Mouse (Mus musculus) liver, embryonic 15.5 days (tissue): ENCODE data around the gene Etl4. TPM values are rescaled to one million over a fixed set of nuclear protein-coding genes. Genes with fewer than 3 reads are reported as not detected.
"Not testable (repeated sequence)": the region's sequence is repeated elsewhere in the genome, so short reads cannot be mapped to it uniquely, and the experiment has no call there.

Source experiments
- ATAC-seq: fragments of 200-750 bp; cut with Nextera tagmentation; 2 replicates; pipeline ENCODE4 v1.8.0; 2017; ENCODE audit warnings: moderate number of reproducible peaks, mild to moderate bottlenecking, moderate library complexity; ENCODE audit not compliant: insufficient read depth
- H3K27ac ChIP-seq: fragments of 300-500 bp; sonication (generic); replicated peaks from 2 replicates; pipeline ENCODE4 v1.5.1; 2015; ENCODE audit warnings: mild to moderate bottlenecking, inconsistent platforms
- H3K27me3 ChIP-seq: fragments of 300-500 bp; sonication (generic); 2 replicates; pipeline ENCODE4 v1.6.1; 2015; ENCODE audit warnings: mild to moderate bottlenecking, inconsistent platforms
- H3K36me3 ChIP-seq: fragments of 300-500 bp; sonication (generic); replicated peaks from 2 replicates; pipeline ENCODE4 v1.6.1; 2015; ENCODE audit warnings: moderate library complexity, mild to moderate bottlenecking, inconsistent platforms
- H3K4me1 ChIP-seq: fragments of 300-500 bp; sonication (generic); replicated peaks from 2 replicates; pipeline ENCODE4 v1.6.1; 2015; ENCODE audit warnings: inconsistent platforms
- H3K4me2 ChIP-seq: fragments of 300-500 bp; sonication (generic); 2 replicates; pipeline ENCODE4 v1.6.1; 2015; ENCODE audit warnings: moderate library complexity, mild to moderate bottlenecking, inconsistent platforms
- H3K4me3 ChIP-seq: fragments of 300-500 bp; sonication (generic); replicated peaks from 2 replicates; pipeline ENCODE4 v1.5.1; 2015; ENCODE audit warnings: mild to moderate bottlenecking, inconsistent platforms
- H3K9ac ChIP-seq: fragments of 300-500 bp; sonication (generic); 2 replicates; pipeline ENCODE4 v1.6.1; 2015; ENCODE audit warnings: moderate library complexity, mild to moderate bottlenecking, inconsistent platforms
- H3K9me3 ChIP-seq: fragments of 300-500 bp; sonication (generic); replicated peaks from 2 replicates; pipeline ENCODE4 v1.6.1; 2016; ENCODE audit warnings: inconsistent platforms
- WGBS: fragments of 180-500 bp; shearing (Covaris S2); methylation state at CpG from one replicate; pipeline ENCODE4 v1.1.7; 2015; ENCODE audit warnings: mixed read lengths; ENCODE audit not compliant: insufficient replicate concordance; 5-methylcytosine and 5-hydroxymethylcytosine counted together
- polyA plus RNA-seq: library from polyadenylated mRNA; unstranded; fragments of >200 nt; fragmentation: Nextera tagmentation; extraction: Ambion mirVana; gene quantifications from 2 replicates; pipeline ENCODE4 v1.2.1, GENCODE M21; 2015

Gene Etl4
- polyA plus RNA-seq, 1 experiment from 2014 or later = 2.5 TPM

- no peak overlapping the region for H3K4me3 ChIP-seq
- 72% methylated on average over 7 of the region's 7 CpGs for WGBS
- H3K9me3 ChIP-seq = no peaks in the 10 kb centered on the region
- H3K27me3 ChIP-seq = no peaks in the 10 kb centered on the region
- H3K4me1 ChIP-seq = no peaks in the 10 kb centered on the region
- no peaks in the 10 kb centered on the region for H3K36me3 ChIP-seq
- H3K9ac ChIP-seq = no peak overlapping the region
- no peak for ATAC-seq
- no peak overlapping the region for H3K27ac ChIP-seq
- H3K4me2 ChIP-seq = no peak overlapping the region
Measured at GRCm38 (mm10) chr2:20672281-20672680, 762.7 kb downstream of the Etl4 start.

GRCm38 (mm10) chr2:20672803-20673603, 763.4 kb downstream of the Etl4 start:
- no peak overlapping the region for H3K4me2 ChIP-seq
- WGBS = 47% methylated on average over 9 of the region's 9 CpGs
- H3K27ac ChIP-seq = no peak overlapping the region
- H3K27me3 ChIP-seq = no peaks in the 10 kb centered on the region
- no peaks in the 10 kb centered on the region for H3K4me1 ChIP-seq
- H3K9ac ChIP-seq = no peak overlapping the region
- H3K36me3 ChIP-seq = no peaks in the 10 kb centered on the region
- no peaks in the 10 kb centered on the region for H3K9me3 ChIP-seq
- no peak for ATAC-seq
- no peak overlapping the region for H3K4me3 ChIP-seq

GRCm38 (mm10) chr2:20676379-20676778, 766.8 kb downstream of the Etl4 start:
- no peak for ATAC-seq
- no peak overlapping the region for H3K27ac ChIP-seq
- no peaks in the 10 kb centered on the region for H3K27me3 ChIP-seq
- H3K4me1 ChIP-seq = no peaks in the 10 kb centered on the region
- no peak overlapping the region for H3K4me2 ChIP-seq
- H3K9me3 ChIP-seq = no peaks in the 10 kb centered on the region
- no peaks in the 10 kb centered on the region for H3K36me3 ChIP-seq
- H3K4me3 ChIP-seq = no peak overlapping the region
- WGBS = 71% methylated on average over 3 of the region's 3 CpGs
- no peak overlapping the region for H3K9ac ChIP-seq

GRCm38 (mm10) chr2:20678793-20679192, 769.2 kb downstream of the Etl4 start:
- Histone ChIP-seq H3K4me2 (no peak overlapping the region), H3K4me3 (no peak overlapping the region), H3K9ac (no peak overlapping the region), H3K27me3 (no peaks in the 10 kb centered on the region), H3K4me1 (no peaks in the 10 kb centered on the region), H3K9me3 (no peaks in the 10 kb centered on the region), H3K36me3 (no peaks in the 10 kb centered on the region), H3K27ac (no peak overlapping the region)
- ATAC-seq = no peak
- 60% methylated on average over 7 of the region's 7 CpGs for WGBS

- not testable (repeated sequence) for H3K4me3 ChIP-seq, H3K27me3 ChIP-seq, H3K9ac ChIP-seq, H3K27ac ChIP-seq, H3K36me3 ChIP-seq, H3K9me3 ChIP-seq, H3K4me2 ChIP-seq, ATAC-seq, H3K4me1 ChIP-seq
- WGBS = 69% methylated on average over 6 of the region's 6 CpGs
Measured at GRCm38 (mm10) chr2:20682203-20682602, 772.6 kb downstream of the Etl4 start.

GRCm38 (mm10) chr2:20689389-20689788, 779.8 kb downstream of the Etl4 start:
- no peaks in the 10 kb centered on the region for H3K36me3 ChIP-seq
- no peak overlapping the region for H3K9ac ChIP-seq
- WGBS = 47% methylated on average over 3 of the region's 3 CpGs
- H3K27ac ChIP-seq = no peak overlapping the region
- no peaks in the 10 kb centered on the region for H3K9me3 ChIP-seq
- no peak overlapping the region for H3K4me2 ChIP-seq
- ATAC-seq = no peak
- no peaks in the 10 kb centered on the region for H3K27me3 ChIP-seq
- no peak overlapping the region for H3K4me3 ChIP-seq
- no peaks in the 10 kb centered on the region for H3K4me1 ChIP-seq

GRCm38 (mm10) chr2:20692898-20693297, 783.3 kb downstream of the Etl4 start:
- no peak overlapping the region for H3K9ac ChIP-seq
- no peak overlapping the region for H3K4me3 ChIP-seq
- 55% methylated on average over 3 of the region's 3 CpGs for WGBS
- no peaks in the 10 kb centered on the region for H3K9me3 ChIP-seq
- H3K27me3 ChIP-seq = no peaks in the 10 kb centered on the region
- H3K4me1 ChIP-seq = no peaks in the 10 kb centered on the region
- no peaks in the 10 kb centered on the region for H3K36me3 ChIP-seq
- no peak for ATAC-seq
- H3K27ac ChIP-seq = no peak overlapping the region
- H3K4me2 ChIP-seq = no peak overlapping the region

GRCm38 (mm10) chr2:20693772-20694171, 784.2 kb downstream of the Etl4 start:
- Histone ChIP-seq H3K4me3 (no peak overlapping the region), H3K4me2 (no peak overlapping the region), H3K9ac (no peak overlapping the region), H3K9me3 (no peaks in the 10 kb centered on the region), H3K4me1 (no peaks in the 10 kb centered on the region), H3K27me3 (no peaks in the 10 kb centered on the region), H3K36me3 (no peaks in the 10 kb centered on the region), H3K27ac (no peak overlapping the region)
- WGBS = 50% methylated on average over 1 of the region's 1 CpGs
- ATAC-seq = no peak

GRCm38 (mm10) chr2:20697719-20698118, 788.1 kb downstream of the Etl4 start:
- no peak for ATAC-seq
- Histone ChIP-seq H3K9ac (no peak overlapping the region), H3K4me1 (no peaks in the 10 kb centered on the region), H3K27me3 (no peaks in the 10 kb centered on the region), H3K4me2 (no peak overlapping the region), H3K27ac (no peak overlapping the region), H3K9me3 (no peaks in the 10 kb centered on the region), H3K36me3 (no peaks in the 10 kb centered on the region), H3K4me3 (no peak overlapping the region)
- WGBS = 42% methylated on average over 1 of the region's 1 CpGs

- 63% methylated on average over 4 of the region's 4 CpGs for whole genome bisulfite sequencing
- H3K9me3 ChIP-seq = no peaks in the 10 kb centered on the region
Measured at GRCm38 (mm10) chr2:20705110-20705509, 795.5 kb downstream of the Etl4 start.

GRCm38 (mm10) chr2:20710589-20710988, 801.0 kb downstream of the Etl4 start:
- Histone ChIP-seq H3K4me1 (no peaks in the 10 kb centered on the region), H3K36me3 (no peaks in the 10 kb centered on the region), H3K9me3 (no peaks in the 10 kb centered on the region), H3K27me3 (no peaks in the 10 kb centered on the region), H3K4me2 (no peak overlapping the region), H3K9ac (no peak overlapping the region), H3K27ac (no peak overlapping the region), H3K4me3 (no peak overlapping the region)
- 69% methylated on average over 7 of the region's 7 CpGs for WGBS
- ATAC-seq = no peak

More at GRCm38 (mm10) chr2:20705110-20705509, 795.5 kb downstream of the Etl4 start:
- H3K36me3 ChIP-seq = no peaks in the 10 kb centered on the region
- H3K27me3 ChIP-seq = no peaks in the 10 kb centered on the region
- no peak overlapping the region for H3K9ac ChIP-seq
- H3K4me2 ChIP-seq = no peak overlapping the region
- H3K4me1 ChIP-seq = no peaks in the 10 kb centered on the region
- H3K4me3 ChIP-seq = no peak overlapping the region
- ATAC-seq = no peak
- H3K27ac ChIP-seq = no peak overlapping the region

GRCm38 (mm10) chr2:20711024-20711423, 801.4 kb downstream of the Etl4 start:
- Histone ChIP-seq H3K9me3 (no peaks in the 10 kb centered on the region), H3K27me3 (no peaks in the 10 kb centered on the region), H3K27ac (no peak overlapping the region), H3K4me2 (no peak overlapping the region), H3K9ac (no peak overlapping the region), H3K36me3 (no peaks in the 10 kb centered on the region), H3K4me1 (no peaks in the 10 kb centered on the region), H3K4me3 (no peak overlapping the region)
- ATAC-seq = no peak
- 43% methylated on average over 2 of the region's 2 CpGs for WGBS
